Mouse (Mus musculus) fat pad, adult 2 months (tissue): ENCODE measurements around the gene Donson.
"Not testable (repeated sequence)": the region's sequence is repeated elsewhere in the genome, so short reads cannot be mapped to it uniquely, and the experiment has no call there.

Source experiments
- DNase-seq: peaks from one replicate; pipeline ENCODE4 v3.0.0-alpha.2; 2011; ENCODE audit warnings: low read depth, low spot score; ENCODE audit errors: extremely low read depth

Gene Donson

DNA sequence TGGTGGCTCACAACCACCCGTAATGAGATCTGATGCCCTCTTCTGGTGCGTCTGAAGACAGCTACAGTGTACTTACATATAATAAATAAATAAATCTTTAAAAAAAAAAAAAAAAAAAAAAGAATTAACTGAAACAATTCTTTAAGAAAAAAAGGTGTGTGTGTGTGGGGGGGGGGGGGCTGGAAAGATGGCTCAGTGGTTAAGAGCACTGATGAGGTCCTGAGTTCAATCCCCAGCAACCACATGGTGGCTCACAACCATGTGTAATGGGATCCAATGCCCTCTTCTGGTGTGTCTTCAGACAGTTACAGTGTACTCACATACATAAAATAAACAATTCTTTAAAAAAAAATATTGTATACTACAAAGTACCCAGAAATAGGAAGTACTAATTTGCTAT, 43.1 kb downstream of the Donson start:
- not testable (repeated sequence) for DNase-seq

DNA sequence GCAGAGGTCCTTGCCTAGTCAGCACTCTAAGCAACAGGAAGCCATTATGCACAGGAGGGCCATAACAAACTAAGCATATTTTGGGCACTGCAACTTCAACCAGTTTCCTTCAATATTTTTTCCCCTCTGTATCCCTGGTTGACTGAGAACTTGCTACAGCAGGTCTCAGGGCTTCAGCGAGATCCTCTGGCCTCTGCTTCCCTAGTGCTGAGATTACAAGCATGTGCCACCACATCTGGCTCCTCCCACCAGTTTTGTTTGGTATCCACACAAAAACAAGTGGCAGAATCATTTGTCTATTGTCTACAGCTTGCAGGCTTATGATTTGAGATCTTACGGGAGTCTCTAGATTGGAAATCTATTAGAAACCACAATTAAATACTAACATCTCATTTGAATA, 43.7 kb downstream of the Donson start:
- DNase-seq, result no peak

DNA sequence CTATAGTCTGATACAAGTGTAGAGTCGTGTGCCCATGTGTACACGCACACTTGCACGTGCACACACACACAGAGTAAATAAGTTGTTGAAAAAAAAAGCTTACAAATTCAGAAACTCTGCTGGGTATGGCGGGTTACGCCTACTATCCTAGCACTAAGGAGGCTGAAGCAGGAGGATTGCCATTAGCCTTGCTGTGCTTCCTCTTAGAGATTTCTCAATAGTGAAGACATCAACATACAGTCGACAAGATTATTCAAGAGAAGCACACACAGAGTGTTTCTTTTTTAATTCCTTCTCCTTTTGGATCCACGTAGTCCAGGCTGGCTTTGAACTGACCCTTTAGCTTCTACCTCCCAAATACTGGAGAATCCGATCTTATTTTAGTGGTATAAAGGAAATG, 48.4 kb downstream of the Donson start:
- DNase-seq, result no peak

DNA sequence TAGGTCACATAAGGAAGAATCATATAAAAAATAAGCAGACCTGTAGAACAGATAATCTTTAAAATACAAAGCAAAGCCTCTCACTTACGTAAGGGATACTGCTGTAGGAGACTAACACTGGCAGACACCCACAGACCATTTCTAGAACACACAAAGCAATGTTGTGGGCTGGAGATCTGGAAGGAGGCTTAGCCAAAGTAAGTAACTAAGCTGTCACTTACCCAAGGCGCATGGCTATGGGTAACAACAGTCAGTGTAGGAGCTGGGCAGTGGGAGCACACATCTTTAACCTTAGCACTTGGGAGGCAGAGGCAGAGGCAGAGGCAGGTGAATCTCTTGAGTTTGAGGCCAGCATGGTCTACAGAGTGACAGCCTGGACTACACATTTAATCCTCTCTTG, 48.9 kb downstream of the Donson start:
- peak; percentile 63 for DNase-seq

DNA sequence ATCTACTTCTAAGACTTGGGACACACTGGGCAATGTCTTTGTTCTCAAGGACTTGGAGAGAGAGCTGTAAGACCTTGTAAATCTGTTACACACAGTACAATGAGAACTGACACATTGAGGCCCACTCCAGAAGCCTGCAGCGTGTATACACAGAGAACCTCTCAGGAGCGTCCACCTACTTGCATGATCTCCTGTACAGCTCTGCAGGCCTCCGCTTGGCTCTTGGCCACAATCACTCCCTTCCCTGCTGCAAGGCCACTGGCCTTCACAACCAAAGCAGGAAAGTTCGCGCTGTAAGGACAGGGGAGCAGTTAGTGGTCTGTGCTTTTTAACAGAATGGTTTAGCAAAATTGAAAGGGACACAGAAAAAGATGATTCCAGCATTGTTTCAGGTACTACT, 49.4 kb downstream of the Donson start:
- no peak for DNase-seq

DNA sequence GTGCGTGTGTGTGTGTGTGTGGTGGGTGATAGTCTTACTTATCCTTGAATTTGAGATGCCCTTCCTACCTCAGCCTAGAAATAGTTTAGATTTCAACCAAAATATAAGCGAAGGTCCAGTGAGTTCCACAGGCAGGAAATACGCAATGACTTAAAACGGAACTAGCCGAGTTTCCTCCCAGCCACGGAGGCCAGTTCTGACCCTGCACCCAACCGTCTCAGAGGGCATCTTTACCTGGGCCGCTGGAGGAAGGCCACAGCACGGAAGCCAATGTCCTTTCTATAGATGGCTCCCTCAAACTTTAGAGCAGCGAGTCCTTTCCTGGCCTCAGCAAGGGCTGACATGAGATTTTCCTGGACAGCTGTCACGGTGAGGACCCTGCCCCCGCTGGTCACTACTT, 54.9 kb downstream of the Donson start:
- no peak for DNase-seq

DNA sequence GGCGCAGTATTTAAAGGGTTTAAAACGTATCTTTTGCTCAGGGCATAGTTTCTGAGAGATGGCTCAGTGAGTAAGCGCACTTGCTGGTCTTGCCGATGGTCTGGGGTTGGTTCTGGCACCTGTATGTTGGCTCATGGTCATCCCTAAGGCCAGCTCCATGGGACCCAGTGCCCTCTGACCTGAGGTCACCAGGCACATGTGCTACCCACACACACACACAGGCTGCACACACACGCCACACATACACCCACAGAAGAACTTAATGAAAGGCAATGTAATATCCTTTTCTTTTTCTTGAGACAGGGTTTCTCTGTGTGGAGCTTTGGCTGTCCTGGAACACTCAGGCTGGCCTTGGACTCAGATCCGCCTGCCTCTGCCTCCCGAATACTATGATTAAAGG, 55.6 kb downstream of the Donson start:
- DNase-seq, result no peak

DNA sequence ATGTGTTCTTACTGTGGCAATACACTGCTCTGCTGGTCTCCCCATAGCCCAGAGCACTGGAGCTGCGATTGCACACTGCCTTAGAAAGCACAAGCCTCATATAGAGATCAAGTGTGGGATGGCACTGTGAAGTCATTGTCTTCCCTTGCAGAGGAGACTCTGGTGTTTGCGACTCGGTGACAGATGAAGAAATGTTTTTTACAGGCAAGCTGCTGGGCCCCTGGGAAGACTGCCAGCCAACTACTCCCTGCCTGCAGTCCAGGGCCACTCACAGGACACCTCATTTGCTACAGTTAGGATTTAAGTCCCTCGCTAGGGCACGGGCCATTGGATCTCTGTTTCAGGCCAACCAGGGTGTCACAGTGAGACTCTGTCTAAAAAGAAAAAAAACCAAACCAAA, 56.1 kb downstream of the Donson start:
- DNase-seq, result no peak

DNA sequence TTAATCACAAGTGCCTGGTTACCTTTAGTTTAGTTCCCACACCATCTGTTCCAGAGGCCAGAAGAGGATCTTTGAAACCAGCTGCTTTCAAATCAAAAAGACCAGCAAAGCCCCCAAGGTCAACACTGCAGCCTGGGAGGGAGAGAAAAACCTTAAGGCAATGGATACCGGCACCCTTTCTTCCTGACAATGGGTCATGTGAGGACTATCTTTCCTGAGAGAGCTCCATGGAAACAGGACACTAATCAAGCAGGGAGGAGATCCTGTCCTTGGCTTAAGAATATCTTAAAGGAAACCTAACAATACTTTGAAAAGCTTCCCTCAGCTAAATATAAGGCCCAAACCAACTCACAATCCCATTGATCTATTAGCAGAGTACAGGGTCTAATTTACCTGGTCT, 58.0 kb downstream of the Donson start:
- no peak for DNase-seq

DNA sequence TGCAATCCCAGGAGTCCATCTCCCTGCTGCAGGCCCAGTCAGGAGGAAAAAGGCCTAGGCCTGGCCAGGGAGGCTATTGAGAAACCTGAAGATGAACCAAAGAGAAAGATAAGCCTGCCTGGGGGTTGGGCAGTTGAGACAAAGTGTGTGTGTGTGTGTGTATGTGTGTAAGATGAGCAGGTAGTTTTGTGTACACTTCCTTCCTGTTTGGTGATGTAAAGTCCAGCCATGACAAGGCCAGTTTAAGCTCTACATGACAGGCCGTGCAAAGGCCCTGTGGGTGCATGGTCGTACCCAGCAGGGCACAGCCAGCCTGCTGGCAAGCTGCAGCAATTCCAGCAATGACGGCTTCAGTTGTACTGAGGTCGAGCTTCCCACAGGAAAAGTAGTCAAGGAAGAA, 58.8 kb downstream of the Donson start:
- no peak for DNase-seq

DNA sequence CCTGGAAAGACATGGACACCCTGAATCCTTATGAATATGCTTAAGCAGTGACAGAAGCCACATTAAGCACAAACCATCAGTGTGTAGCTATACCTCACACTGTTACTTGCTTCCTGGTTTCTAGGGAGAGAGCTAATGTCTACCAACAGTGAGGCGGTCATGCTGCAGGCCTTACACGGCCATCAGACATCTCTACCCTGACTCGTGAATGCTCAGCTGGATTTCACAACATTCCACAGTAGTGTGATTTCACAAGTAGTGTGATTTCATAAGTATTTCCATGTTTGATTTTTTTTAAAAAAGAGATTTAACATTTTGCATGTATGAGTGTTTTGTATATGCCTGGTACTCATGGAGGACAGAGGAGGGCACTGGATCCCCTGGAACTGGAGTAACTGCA, 59.9 kb downstream of the Donson start:
- no peak for DNase-seq

DNA sequence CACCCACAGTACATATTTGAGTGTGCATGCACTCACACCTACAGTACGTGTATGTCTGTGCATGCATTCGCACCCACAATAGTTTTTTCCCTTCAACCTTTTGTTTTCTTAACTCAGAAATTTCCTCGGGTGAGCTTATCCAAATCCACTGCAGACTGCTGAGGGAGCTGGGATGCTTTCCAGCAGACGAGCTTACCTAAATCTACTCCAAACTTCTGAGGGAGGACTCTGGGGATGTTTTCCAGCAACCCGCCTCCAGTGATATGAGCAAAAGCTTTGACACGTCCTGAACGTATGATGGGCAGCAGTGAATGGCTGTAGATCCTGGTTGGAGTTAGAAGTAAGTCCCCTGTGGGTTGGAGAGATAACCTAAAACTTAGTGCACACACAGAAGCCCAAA, 60.7 kb downstream of the Donson start:
- DNase-seq, result no peak
